Mouse (Mus musculus) hindbrain, embryonic 16.5 days (tissue): ENCODE results near the gene Rere. TPM values are rescaled to one million over a fixed set of nuclear protein-coding genes. Genes with fewer than 3 reads are reported as not detected.

Source experiments
- ATAC-seq: fragments of 200-750 bp; cut with Nextera tagmentation; 2 replicates; pipeline ENCODE4 v1.8.0; 2017; ENCODE audit warnings: moderate TSS enrichment, moderate library complexity
- H3K27ac ChIP-seq: fragments of 300-500 bp; sonication (generic); 2 replicates; pipeline ENCODE4 v1.5.1; 2014; ENCODE audit warnings: low read depth, mild to moderate bottlenecking, control low read depth, low read length, moderate library complexity
- H3K27me3 ChIP-seq: fragments of 300-500 bp; sonication (generic); replicated peaks from 2 replicates; pipeline ENCODE4 v1.6.1; 2014; ENCODE audit warnings: low read length; ENCODE audit not compliant: control insufficient read depth, insufficient read depth
- H3K36me3 ChIP-seq: fragments of 300-500 bp; sonication (generic); 2 replicates; pipeline ENCODE4 v1.6.1; 2014; ENCODE audit warnings: mild to moderate bottlenecking, low read length, moderate library complexity, mixed read lengths; ENCODE audit not compliant: control insufficient read depth, insufficient read depth
- H3K4me1 ChIP-seq: fragments of 300-500 bp; sonication (generic); 2 replicates; pipeline ENCODE4 v1.6.1; 2014; ENCODE audit warnings: low read depth, low read length; ENCODE audit not compliant: control insufficient read depth, insufficient read depth
- H3K4me2 ChIP-seq: fragments of 300-500 bp; sonication (generic); 2 replicates; pipeline ENCODE4 v1.6.1; 2014; ENCODE audit warnings: mild to moderate bottlenecking, low read length, control low read depth, moderate library complexity
- H3K4me3 ChIP-seq: fragments of 300-500 bp; sonication (generic); 2 replicates; pipeline ENCODE4 v1.5.1; 2014; ENCODE audit warnings: mild to moderate bottlenecking, low read length, control low read depth, moderate library complexity
- H3K9ac ChIP-seq: fragments of 300-500 bp; sonication (generic); 2 replicates; pipeline ENCODE4 v1.6.1; 2014; ENCODE audit warnings: low read depth, mild to moderate bottlenecking, control low read depth, low read length, moderate library complexity
- H3K9me3 ChIP-seq: fragments of 300-500 bp; sonication (generic); 2 replicates; pipeline ENCODE4 v1.6.1; 2014; ENCODE audit warnings: mild to moderate bottlenecking, low read length, moderate library complexity; ENCODE audit not compliant: control insufficient read depth
- WGBS: fragments of 180-500 bp; shearing (Covaris S2); extraction: QIAGEN DNeasy Blood & Tissue Kit; methylation state at CpG from one replicate; pipeline ENCODE4 v1.1.7; 2014; 5-methylcytosine and 5-hydroxymethylcytosine counted together
- polyA plus RNA-seq: library from polyadenylated mRNA; unstranded; fragments of >200 nt; fragmentation: Nextera tagmentation; extraction: Ambion mirVana; gene quantifications from 2 replicates; pipeline ENCODE4 v1.2.1, GENCODE M21; 2015

The Rere gene
- polyA plus RNA-seq, 1 experiment from 2014 or later = 25.4 TPM

DNA sequence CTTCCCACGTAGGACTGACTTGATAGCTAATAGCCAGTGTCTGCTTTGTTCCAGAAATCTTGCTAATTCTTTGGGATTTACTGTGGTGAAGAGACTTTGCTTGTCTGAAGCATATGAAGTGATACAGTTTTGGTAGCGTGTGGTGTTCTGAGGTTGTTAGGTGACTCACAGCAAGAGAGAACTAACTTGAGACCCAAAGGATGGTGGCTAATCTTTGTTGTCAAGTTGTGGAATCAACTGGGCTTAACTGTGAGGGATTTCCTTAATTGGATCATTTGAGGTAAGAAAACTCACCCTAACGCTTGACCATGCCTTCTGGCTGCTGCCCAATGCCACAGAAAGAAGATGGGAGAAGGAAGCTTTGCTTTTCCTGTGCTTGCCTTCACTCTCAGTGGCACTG, 63.1 kb downstream of the Rere start:
- ATAC-seq = no peak
- no peak overlapping the region for H3K4me2 ChIP-seq
- peaks cover 22% of the 10 kb centered on the region for H3K4me1 ChIP-seq
- 71% methylated on average over 3 of the region's 3 CpGs for WGBS
- H3K36me3 ChIP-seq = no peaks in the 10 kb centered on the region
- H3K27ac ChIP-seq = no peak overlapping the region
- H3K9ac ChIP-seq = no peak overlapping the region
- H3K4me3 ChIP-seq = no peak overlapping the region
- no peaks in the 10 kb centered on the region for H3K9me3 ChIP-seq
- H3K27me3 ChIP-seq = no peaks in the 10 kb centered on the region

DNA sequence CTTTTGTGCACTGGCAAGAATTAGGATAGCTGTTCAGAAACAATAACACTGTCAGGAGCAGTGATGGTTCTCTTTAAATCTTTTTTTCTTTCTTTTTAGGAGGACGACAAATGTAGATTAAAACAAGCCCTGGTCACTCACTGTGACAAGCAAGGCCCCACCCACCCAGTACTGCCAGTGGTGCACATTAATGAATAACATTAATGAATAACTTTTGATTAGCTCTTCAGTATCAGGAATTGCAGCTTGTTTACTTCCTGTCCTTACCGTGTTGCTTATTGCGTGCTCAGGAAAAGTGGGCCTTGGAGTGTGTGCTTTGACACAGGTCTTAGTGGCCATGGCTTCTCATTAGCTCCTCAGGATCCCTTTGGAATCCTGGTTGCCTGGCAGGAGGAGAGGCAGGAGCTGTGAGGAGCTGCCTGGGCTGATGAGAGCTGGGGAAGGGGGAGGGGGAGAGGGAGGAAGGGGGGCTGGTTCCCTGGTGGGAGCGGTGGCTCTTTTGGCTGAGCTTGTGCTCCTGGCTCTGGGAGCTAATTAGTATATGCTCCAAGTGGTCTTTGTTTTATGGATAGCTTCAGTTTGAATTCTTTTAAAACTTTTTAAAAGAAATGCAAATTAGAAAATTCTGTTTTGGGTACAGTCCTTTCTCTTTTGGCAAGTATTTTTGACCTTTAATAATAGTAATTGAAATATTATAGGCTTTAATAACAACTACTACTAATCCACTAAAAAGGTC, 65.4 kb downstream of the Rere start:
- Histone ChIP-seq H3K27me3 (no peaks in the 10 kb centered on the region), H3K4me2 (no peak overlapping the region), H3K27ac (peak overlapping the region; percentile 42; the same call in 1 of the 2 replicates), H3K4me1 (peaks cover 29% of the 10 kb centered on the region), H3K4me3 (no peak overlapping the region), H3K36me3 (no peaks in the 10 kb centered on the region), H3K9ac (no peak overlapping the region), H3K9me3 (no peaks in the 10 kb centered on the region)
- peak; percentile 82 for ATAC-seq
- WGBS = 10% methylated on average over 4 of the region's 4 CpGs

DNA sequence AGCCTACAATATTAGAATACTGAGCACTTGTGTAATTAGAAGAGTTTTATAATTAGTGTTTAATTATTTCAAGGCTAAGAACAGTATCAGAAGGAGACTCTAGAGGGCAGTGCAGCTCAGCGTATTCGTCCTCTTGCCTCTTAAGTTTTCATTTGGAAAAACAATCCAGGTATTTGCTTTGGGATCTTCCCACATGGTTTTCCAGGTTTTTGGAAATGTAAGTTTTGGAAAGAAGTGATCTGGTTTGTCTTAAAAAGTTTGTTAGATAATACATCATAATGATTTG, 65.9 kb downstream of the Rere start:
- Histone ChIP-seq H3K27ac (no peak overlapping the region), H3K9ac (no peak overlapping the region), H3K4me1 (peaks cover 32% of the 10 kb centered on the region), H3K4me3 (no peak overlapping the region), H3K36me3 (no peaks in the 10 kb centered on the region), H3K9me3 (no peaks in the 10 kb centered on the region), H3K4me2 (no peak overlapping the region), H3K27me3 (no peaks in the 10 kb centered on the region)
- no peak; the same call in 1 of the 2 replicates for ATAC-seq
- 9% methylated on average over 2 of the region's 2 CpGs for WGBS

DNA sequence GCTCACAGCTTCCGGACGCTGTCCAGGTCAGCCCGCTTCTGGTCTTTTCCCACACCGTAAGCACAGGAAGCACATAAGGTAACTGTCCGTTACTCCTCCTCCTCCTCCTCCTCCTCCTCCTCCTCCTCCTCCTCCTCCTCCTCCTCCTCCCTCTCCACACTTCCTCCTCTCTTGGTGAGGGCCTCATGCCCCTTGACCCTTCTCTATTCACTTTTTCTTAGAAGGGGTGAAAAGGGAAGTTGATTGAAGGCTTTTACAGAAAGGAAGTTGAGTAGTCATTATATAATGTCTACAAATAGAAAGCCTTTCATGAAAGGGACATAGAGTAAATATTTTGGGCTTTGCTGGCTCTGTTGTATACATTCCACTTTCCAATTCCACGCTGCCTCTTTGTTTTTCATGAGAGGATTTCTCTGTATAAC, 68.2 kb downstream of the Rere start:
- Histone ChIP-seq H3K4me3 (no peak overlapping the region), H3K27ac (no peak overlapping the region), H3K4me2 (no peak overlapping the region), H3K36me3 (no peaks in the 10 kb centered on the region), H3K27me3 (no peaks in the 10 kb centered on the region), H3K9me3 (no peaks in the 10 kb centered on the region), H3K4me1 (peaks cover 24% of the 10 kb centered on the region), H3K9ac (no peak overlapping the region)
- ATAC-seq = no peak
- WGBS = 63% methylated on average over 6 of the region's 6 CpGs

DNA sequence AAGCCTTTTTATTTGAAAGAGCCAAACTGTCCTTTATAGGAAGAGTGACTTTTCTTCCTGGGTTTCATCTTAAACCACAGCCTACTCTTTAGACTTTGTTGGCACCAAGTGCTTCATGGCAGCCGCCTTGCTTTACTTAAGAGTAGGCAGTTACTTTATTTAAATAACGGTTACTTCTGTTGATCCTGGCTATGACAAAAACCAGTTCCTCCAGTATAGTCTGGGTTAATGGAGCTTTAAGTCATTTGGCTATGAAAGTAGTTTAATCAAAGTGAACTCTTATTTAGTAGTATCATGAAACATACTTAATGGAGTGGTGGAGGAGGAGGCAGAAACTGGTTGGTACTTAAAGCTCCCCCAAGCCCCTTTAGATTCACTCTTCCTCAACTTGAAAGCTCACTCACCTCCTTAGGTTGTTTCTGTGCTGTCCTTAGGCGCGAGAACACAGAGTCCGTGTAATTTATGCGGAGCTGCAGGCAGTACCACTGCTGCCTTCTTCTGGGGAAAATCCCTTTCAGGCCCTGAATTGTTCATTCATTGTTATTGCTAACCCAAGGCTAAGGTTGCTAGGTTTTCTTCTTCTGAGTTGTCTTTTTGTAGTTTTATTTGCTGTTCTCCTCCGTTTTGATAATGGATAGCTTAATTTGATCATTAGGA, 70.1 kb downstream of the Rere start:
- Histone ChIP-seq H3K9me3 (no peaks in the 10 kb centered on the region), H3K4me2 (no peak overlapping the region), H3K27me3 (no peaks in the 10 kb centered on the region), H3K4me3 (no peak overlapping the region), H3K9ac (no peak overlapping the region), H3K36me3 (no peaks in the 10 kb centered on the region), H3K27ac (no peak overlapping the region), H3K4me1 (peaks cover 23% of the 10 kb centered on the region)
- no peak for ATAC-seq
- 24% methylated on average over 7 of the region's 7 CpGs for WGBS

DNA sequence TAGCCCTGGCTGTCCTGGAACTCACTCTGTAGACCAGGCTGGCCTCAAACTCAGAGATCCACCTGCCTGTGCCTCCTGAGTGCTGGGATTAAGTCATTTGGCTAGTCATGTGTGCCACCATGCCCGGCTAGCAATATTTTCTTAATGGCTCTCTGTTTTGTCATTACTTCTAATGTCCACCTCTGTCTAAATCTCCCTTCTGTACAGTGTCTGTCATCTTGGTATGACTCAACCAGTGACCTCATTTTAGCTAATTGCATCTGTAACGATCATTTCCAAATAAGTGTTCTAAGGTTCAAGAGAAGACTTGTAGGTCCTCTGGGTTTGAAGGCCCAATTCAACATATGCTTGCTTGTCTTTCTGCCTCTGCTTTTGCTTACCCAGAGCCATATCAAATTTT, 71.3 kb downstream of the Rere start:
- Histone ChIP-seq H3K36me3 (no peaks in the 10 kb centered on the region), H3K27ac (no peak overlapping the region), H3K27me3 (no peaks in the 10 kb centered on the region), H3K4me1 (peaks cover 16% of the 10 kb centered on the region), H3K9ac (no peak overlapping the region), H3K4me2 (no peak overlapping the region), H3K9me3 (no peaks in the 10 kb centered on the region), H3K4me3 (no peak overlapping the region)
- ATAC-seq = no peak
- 78% methylated on average over 2 of the region's 2 CpGs for WGBS

DNA sequence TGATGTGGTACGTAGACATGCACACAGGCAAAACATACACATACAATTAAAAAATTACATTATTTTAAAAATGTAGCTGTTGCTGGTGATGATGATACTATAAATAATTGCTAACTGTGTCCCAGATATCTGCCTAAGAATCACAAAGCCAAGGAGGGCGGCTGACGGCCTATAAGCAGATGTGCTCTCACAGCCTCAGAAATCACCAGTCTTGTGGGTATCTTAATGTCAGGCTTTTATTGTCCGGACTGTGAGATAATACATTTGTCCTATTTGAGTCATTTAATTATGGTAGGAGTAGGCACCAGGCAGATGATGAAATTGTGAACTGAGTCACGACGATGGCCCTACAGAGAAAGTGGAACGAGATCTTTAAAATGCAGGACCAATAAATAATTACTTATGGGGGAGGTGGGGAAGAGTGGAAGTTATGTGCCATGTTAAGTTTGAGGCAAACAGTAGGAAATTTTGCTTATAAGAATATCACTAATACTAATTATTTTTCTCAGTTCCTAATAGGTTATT, 72.0 kb downstream of the Rere start:
- H3K4me3 ChIP-seq = no peak overlapping the region
- no peak for ATAC-seq
- no peak overlapping the region for H3K4me2 ChIP-seq
- H3K9me3 ChIP-seq = no peaks in the 10 kb centered on the region
- no peak overlapping the region for H3K27ac ChIP-seq
- peaks cover 13% of the 10 kb centered on the region for H3K4me1 ChIP-seq
- no peaks in the 10 kb centered on the region for H3K27me3 ChIP-seq
- 85% methylated on average over 7 of the region's 7 CpGs for WGBS
- H3K9ac ChIP-seq = no peak overlapping the region
- no peaks in the 10 kb centered on the region for H3K36me3 ChIP-seq

DNA sequence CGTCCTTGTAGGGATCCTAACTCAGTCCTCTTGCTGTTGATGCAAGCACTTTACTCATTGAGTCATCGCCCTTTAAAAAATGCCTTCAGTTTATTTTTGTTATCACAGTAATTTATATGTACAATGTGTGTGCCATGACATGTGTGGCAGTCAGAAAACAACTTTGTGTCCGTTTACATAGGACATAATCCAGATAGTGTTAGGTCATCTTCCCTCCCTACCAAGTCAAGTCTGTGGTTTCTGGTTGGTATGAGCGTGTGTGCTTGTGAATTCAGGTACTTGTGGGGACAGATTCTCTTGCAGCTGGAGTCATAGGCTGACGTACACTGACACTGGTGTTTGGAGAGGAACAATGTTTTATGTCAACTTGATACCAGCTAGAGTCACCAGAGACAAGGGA, 74.4 kb downstream of the Rere start:
- Histone ChIP-seq H3K4me3 (no peak overlapping the region), H3K9me3 (no peaks in the 10 kb centered on the region), H3K27me3 (no peaks in the 10 kb centered on the region), H3K4me1 (peaks cover 10% of the 10 kb centered on the region), H3K36me3 (no peaks in the 10 kb centered on the region), H3K4me2 (no peak overlapping the region), H3K27ac (no peak overlapping the region), H3K9ac (no peak overlapping the region)
- ATAC-seq = no peak
- 93% methylated on average over 5 of the region's 5 CpGs for WGBS

DNA sequence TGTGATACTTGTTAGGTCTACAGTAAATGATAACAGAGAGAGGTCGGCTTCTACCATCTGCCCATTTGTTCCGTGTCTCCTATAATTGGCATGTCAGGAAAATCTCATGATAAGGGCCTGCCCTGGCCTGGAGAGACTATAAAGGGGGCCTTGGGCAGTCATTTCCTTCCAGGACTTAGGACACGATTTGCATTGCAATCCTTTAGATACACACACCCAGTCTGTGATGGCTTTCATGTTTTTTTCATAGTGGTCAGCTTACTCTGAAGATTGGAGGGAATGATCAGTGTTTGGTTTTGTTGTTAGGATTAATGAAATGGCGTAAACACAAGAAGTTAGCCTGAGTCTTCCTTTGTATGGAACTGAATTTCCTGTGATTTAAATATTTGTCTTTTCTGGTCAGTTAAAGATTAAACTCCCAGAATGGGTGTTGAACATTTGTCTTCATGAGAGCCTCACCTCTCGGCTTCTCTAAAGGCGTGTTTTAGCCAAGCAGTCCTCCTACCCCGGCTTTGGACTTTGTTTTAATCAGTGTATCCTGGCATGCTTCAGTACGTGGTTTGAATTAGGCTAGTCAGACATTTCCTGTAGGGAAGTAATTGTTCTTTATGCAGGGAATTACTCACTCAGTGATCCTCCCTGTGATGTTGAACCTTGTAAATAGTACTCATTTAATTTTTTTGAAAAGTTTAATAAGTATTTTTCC, 80.7 kb downstream of the Rere start:
- ATAC-seq = no peak
- no peak overlapping the region for H3K27ac ChIP-seq
- 16% methylated on average over 8 of the region's 8 CpGs for WGBS

More for the DNA sequence above, 80.7 kb downstream of the Rere start:
- peaks cover 10% of the 10 kb centered on the region for H3K4me1 ChIP-seq
- no peak overlapping the region for H3K4me2 ChIP-seq
- no peak overlapping the region for H3K9ac ChIP-seq
- no peaks in the 10 kb centered on the region for H3K36me3 ChIP-seq
- no peaks in the 10 kb centered on the region for H3K9me3 ChIP-seq
- no peak overlapping the region for H3K4me3 ChIP-seq
- no peaks in the 10 kb centered on the region for H3K27me3 ChIP-seq
